Mouse (Mus musculus) embryo, embryonic 9.5 days (tissue): ENCODE results near the gene Dnajc11.
A peak's percentile ranks its signal among the peaks of the same experiment; 100 is the strongest.

ENCODE experiments used
- DNase-seq: peaks from one replicate; pipeline ENCODE4 v3.0.0-alpha.2; 2017; ENCODE audit errors: extremely low spot score

The Dnajc11 gene

GRCm38 (mm10) chr4:151985886-151986285 lies 52.4 kb downstream of the Dnajc11 start:
- no peak for DNase-seq

GRCm38 (mm10) chr4:151986650-151987049 lies 53.2 kb downstream of the Dnajc11 start:
- no peak for DNase-seq

DNA sequence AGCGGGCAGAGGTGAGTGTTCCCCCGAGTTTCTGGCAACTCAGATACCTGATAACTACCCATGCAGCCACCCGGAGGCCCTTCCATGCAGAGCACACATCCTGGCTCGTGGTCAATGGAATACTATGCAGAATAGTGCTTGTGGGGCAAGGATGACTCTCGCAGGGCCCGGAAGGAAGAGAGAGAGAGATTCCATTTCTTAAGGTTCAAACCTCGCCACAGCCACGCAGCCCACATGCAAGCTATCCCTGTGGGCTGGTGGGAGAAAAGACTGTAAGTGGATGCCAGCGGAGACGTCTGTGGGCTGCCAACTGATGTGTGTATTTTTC lies 54.5 kb downstream of the Dnajc11 start:
- no peak for DNase-seq

DNA sequence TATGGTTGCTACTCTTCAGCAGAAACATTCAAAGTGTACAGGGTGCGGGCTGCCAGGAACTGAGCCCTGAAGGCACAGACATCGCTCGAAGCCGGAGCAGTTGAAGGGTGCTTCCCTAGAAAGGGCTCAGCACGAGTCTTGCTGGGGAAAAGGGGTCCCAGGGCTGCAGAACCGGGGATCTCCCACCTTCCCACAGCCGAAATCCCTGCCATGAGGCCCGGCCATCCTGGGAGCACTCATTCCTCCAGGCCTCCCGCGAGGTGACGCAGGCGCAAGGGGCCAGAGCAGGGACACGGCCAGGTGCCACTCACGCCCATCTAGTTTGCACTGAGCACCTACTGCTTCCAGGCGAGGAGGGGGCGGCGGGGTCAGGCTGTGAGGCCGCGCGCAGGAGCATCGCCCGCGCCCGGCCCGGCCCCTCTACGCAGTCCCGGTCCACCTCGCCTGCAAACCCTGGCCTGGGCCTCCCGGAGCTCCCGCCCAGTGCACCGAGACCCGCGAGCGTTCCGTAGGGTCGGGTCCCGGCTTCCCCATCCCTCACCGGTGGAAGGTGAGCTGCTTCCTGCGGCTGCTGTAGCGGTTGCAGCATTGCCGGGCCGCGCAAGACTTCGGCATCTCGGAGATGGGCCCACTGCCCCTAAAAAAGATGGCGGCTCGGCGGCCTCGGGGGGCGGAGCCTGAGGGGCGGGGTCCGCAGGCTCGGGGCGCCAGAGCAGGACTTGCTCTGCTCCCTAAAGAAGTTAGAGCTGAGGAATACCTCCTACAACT lies 55.0 kb downstream of the Dnajc11 start, which contains the start of gene Thap3:
Gene Thap3 (minus strand): TSS at position 656 of the 768 bp plus-strand sequence.
- DNase-seq, result peak; percentile 85

DNA sequence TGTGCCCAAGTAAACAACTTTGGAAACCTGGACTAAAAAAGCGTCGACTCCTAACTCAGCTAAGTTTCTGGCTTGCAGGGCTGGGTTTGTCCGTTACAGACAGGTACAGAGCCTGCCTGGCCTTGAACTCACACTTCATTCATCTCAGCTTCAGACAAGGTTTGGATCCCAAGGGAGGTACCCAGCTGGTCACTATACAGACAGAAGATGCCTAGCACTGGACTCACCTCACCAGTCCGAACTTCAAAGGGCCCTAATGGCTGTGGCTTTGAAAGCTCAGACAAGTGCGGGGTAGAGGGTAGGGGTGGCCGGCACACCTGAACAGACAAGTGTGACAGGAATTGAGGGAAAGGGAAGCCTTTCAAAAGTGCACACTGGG lies 55.6 kb downstream of the Dnajc11 start:
- DNase-seq, result no peak

- DNase-seq, result no peak
Observed at GRCm38 (mm10) chr4:151992091-151992490, 58.6 kb downstream of the Dnajc11 start.

DNA sequence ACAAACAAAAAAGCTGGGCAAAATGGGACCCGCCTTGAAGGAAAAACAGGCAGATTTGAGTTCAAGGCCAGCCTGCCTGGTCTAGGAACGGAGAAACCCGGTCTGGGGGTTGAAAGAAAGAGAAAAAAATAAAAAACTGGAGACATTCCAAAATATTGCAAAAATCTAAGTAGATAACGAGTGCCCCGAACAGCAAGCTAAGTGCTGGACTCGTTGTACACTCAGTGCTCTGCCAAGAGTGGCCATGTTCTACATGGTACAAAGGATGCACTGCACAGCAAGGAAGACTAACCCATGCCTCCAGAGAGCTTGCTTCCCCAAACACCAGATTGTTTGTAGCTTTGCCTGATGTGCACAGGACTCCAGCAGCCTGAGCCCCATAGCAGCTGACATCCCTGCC lies 59.5 kb downstream of the Dnajc11 start:
- no peak for DNase-seq

DNA sequence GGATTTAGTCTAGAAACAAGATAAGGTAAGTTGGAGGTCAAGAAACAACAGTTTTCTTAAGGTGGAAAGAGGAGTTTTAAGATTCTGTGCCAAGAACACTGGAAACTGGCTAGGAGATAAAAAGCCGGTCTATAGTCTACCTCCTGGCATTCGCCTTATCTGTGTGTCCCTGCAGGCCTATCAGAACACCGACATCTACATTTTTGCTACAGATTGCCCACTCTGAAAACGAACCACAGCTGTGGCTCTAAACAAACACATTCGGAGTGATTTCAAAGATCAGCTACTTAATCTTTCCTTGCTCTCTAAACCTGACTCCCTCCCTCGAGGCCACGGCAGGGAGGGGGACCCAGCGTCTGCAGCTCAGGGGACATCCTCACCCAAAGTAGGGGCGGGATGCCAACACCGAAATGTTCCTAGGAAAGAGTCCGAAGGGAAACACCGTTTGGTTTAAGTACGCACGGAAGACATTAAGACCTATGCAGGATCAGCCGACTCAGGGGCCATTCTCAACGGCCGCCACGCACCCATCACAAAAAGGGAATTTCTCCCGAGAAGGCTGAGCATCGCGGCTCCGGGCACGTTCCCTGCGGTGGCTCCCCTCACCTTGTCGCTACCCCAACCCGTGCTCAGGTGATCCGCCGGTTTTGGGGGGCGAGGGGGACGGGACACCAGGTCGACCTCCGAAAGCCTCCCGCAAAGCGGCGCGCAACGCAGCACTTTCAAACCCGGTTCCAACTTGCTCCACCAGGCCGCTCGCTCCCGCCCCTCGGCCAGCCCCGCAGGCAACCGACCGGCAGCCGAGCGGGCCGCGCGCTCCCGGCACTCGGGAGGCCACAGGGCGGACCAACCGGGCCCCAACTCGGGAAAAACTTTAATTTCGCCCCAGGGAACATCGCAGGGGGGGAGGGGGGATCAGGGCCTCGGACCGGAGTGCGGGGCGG lies 61.0 kb downstream of the Dnajc11 start:
- no peak for DNase-seq

- no peak for DNase-seq
Observed at GRCm38 (mm10) chr4:151995371-151996172, 62.1 kb downstream of the Dnajc11 start.

DNA sequence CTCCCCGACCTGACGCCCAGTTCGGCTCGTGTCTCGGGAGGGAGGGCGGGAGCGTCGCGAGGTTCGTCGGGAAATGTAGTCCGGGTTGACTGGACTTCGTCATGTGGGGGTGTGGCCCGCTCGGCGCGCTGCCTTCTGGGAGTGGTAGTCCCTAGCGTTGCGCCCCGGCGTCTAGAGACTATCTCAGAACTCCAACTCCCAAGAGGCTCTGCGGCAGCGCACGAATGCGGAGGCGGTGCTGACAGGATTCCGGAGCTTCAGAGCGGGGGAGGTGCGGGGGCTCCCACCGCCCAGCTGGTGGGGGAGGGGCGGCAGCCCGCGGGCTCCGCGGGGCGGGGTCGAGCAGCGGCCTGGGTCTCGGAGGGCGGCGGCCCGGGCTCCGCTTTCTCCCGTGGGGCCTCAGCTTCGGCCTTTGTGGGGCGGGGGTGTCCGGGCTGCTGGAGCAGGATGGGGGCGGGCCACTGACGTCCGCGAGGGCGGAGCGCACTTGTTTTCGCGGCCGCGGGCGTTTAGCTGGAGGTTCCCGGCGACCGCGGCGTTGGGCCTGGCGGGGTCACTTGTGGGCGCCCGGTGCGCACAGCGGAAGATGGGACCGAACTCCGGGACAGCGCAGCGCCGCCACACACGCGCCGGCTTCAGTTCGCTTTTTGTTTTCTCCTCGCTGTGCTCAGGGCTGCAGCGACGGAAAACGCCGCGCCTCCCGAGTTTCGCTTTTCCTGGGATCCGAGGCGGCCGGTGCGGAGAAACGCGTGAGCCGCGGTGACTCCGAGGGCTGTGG lies 62.9 kb downstream of the Dnajc11 start, which contains the start of gene Phf13:
Gene Phf13 (minus strand): TSS at position 86 of the 778 bp plus-strand sequence.
- DNase-seq, result peak; percentile 100

DNA sequence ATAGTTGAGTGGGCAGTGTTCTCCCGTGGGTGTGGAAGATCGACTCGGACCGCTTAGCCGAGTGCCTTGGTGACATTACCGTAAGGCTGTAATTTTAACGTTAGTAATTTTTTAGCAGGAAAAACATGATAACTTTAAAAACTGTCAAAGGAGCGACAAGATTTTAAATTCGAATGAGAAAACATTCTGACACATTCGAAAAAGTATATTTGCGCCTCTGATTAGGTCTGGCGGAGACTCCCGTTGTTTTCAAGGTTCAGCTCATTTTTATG lies 63.4 kb downstream of the Dnajc11 start:
- no peak for DNase-seq

DNA sequence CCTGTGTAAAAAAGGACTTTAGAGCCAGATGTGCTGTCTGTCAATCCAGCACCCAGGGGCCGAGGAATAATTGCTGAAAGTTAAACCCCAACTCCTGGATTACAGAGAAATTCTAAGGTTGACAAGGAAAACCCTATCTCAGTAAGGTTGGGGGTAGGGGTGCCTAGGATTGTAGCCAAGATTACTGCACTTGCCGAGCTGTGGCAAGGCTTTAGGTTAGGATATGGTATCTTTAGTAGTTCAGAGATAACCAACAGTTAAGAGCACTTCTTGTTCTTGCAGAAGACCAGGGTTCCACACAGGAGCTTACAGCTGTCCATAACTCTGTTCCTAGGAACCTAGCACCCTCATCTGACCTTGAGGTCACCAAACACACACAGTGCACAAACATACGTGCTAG lies 64.2 kb downstream of the Dnajc11 start:
- no peak for DNase-seq

DNA sequence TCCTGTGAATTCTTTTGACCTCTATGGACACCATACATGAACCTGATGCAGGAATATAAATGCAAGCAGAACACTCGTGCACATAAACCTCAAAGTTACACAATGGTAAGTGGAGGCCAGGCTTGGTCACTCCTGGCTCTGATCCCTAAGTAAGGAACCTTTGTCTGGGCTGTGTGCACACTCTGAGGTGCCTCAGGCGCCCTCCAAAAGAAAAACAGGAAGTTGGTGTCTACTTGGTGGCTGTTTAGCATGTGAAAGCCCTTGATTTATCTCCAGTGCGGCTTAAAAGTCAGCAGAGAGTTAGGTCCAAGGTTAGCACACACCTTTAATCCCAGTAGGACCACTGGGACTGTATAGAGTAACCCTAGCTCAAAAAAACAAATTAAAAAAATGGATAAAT lies 66.0 kb downstream of the Dnajc11 start:
- no peak for DNase-seq

GRCm38 (mm10) chr4:152000906-152001305 lies 67.4 kb downstream of the Dnajc11 start:
- DNase-seq, result no peak

DNA sequence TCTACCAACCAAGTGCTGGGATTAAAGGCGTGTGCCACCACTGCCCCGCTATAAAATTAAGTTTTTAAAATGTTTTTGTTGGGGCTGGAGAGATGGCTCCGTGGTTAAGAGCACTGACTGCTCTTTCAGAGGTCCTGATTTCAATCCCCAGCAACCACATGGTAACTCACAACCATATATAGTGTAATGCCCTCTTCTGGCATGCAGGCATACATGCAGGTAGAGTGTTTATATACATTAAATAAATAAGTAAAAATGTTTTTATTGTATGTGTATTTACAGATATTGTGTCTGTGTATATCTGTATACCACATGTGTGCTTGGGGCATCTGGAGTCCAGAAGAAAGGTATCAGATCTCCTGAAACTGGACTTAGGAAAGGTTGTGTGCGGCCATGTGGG lies 67.8 kb downstream of the Dnajc11 start:
- DNase-seq, result no peak

DNA sequence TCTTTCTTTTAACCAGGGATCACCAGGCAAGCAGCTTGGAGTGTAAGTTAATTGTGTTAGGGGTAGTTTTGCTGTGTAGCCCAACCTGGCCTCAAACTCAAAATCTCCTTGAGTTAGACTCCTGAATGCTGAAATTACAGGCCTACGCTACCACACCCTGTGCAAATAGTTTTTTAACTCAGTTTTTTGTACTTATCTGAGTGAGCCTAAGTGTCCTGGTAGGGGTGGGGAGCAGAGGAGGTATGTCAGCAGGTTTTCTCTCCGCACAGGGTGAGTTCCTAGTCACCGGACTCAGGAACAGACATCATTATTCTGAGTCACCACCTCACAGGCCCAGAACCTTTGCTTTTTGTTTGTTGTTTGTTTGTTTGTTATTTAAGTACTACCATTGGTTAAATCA lies 68.6 kb downstream of the Dnajc11 start:
- DNase-seq, result no peak

- no peak for DNase-seq
Observed at GRCm38 (mm10) chr4:152006137-152006536, 72.6 kb downstream of the Dnajc11 start.

DNA sequence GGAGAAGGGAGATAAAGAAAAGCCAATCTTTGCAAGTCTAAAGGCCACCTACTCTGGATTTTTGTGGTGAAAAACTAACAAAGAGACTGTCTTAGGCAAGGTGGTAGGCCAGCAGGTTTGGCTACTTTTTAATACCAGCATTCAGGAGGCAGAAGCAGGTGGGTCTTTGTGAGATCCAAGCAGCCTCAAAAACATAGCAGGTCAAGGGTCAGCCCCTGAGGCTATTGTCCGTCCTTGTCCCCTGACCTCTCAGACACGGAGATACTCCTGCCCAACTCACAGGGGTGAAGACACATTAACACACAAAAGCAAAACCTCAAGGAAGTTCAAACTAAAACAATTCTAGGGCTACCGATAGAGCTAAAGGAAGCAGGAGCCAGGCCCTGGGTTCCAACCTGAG lies 73.3 kb downstream of the Dnajc11 start:
- no peak for DNase-seq

DNA sequence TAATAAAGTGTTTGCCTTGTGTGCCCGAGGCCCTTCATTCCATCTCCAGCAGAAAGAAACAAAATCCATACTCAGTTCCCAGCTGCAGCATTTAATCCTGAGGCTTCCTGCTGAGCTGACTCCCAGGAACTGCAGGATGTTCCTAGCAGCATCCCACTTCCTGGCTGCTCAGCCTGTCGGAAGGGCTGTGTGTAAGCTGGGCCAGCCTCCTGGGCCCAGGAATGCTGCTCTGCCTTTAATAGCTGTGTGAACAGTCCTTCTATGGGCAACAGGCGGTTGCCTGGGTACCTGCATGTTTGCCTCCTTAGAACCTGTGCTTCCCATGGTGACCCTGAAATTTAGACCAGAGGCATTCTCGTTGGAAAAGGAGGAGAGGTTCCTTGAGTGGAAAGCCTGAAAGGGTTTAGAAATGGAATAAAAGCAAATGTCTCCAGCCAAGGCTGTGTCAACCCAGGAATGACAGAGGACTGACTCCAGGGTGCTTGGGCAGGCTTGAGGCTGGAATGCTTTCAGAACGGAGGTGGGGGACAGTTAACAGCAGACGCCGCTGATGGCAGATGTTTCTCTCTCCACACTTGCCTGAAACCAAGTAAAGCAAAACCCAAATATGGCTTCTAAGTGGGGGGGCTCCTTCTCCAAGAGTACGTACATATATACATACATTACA lies 74.1 kb downstream of the Dnajc11 start:
- DNase-seq, result no peak

DNA sequence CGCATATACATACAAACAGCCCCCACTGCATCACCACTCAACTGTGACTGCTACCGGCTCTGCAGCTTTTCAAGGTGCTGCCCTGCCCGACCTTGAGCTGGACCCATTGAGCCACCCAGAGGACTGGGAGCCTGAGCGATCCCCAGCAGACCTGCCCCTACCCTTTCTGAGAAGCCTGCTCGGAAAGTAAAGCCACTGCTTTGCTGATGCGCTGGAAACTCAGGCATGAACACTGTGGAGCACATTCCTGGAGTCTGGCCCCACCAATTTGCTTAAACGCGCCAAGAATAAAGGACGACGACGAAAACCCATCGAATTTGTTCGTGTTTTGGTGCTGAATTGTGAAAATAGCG lies 74.6 kb downstream of the Dnajc11 start:
- no peak for DNase-seq

DNA sequence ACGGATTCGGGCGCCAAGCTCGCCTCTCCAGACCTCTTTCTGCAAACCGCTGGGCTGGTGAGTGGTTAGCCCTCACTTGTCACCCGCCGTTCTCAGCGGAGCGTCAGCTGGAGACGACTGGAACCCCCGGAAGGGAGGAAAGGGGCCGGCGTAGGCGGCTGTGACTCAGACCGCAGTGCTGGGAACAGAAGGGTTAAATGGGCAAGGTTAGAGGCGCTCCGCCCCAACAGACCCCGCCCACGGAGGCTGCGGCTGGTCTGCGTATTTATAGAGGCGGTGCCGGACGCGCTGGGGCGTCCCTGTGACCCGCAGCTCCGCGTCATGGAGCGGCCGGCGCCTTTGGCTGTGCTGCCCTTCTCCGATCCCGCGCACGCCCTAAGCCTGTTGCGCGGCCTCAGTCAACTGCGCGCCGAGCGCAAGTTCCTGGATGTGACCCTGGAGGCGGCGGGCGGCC lies 75.2 kb downstream of the Dnajc11 start, which contains the start of gene Klhl21:
Gene Klhl21 (plus strand): TSS at position 182 of the 454 bp plus-strand sequence.
- DNase-seq, result peak; percentile 95
